Mouse (Mus musculus) CD4-positive, CD25-positive, alpha-beta regulatory T cell, adult 4 months (primary cell): Measurements from ENCODE around the gene Ush2a. TPM values are rescaled to one million over a fixed set of nuclear protein-coding genes. Genes with fewer than 3 reads are reported as not detected.

Source experiments
- ATAC-seq: one replicate; pipeline ENCODE4 v1.8.0; 2017
- polyA plus RNA-seq, 2 experiments: library from polyadenylated mRNA; unstranded; fragments of 100-300 nt; shearing (Covaris generic); gene quantifications; one replicate each; pipeline ENCODE4 v1.2.1; 2017

Ush2a gene
- polyA plus RNA-seq, 2 experiments from 2014 or later: 0.01 TPM; not detected in 1

GRCm38 (mm10) chr1:188906175-188906574 lies 644.4 kb downstream of the Ush2a start:
- ATAC-seq: no peak

- ATAC-seq: no peak
Observed at GRCm38 (mm10) chr1:188910656-188911055, 648.8 kb downstream of the Ush2a start.

GRCm38 (mm10) chr1:188919946-188920345 lies 658.1 kb downstream of the Ush2a start:
- ATAC-seq: no peak

GRCm38 (mm10) chr1:188937246-188937780 lies 675.5 kb downstream of the Ush2a start:
- ATAC-seq: no peak

- no peak for ATAC-seq
Observed at GRCm38 (mm10) chr1:188945326-188945725, 683.5 kb downstream of the Ush2a start.

GRCm38 (mm10) chr1:188946849-188947248 lies 685.0 kb downstream of the Ush2a start:
- ATAC-seq: no peak

- no peak for ATAC-seq
Observed at GRCm38 (mm10) chr1:188947794-188948193, 686.0 kb downstream of the Ush2a start.

- ATAC-seq: no peak
Observed at GRCm38 (mm10) chr1:188948276-188948675, 686.5 kb downstream of the Ush2a start.

- no peak for ATAC-seq
Observed at GRCm38 (mm10) chr1:188951091-188951490, 689.3 kb downstream of the Ush2a start.

- no peak for ATAC-seq
Observed at GRCm38 (mm10) chr1:188952501-188952900, 690.7 kb downstream of the Ush2a start.

- ATAC-seq: no peak
Observed at GRCm38 (mm10) chr1:188973078-188973477, 711.3 kb downstream of the Ush2a start.

GRCm38 (mm10) chr1:188973926-188974325 lies 712.1 kb downstream of the Ush2a start:
- no peak for ATAC-seq

GRCm38 (mm10) chr1:188980050-188980449 lies 718.2 kb downstream of the Ush2a start:
- ATAC-seq: peak; percentile 89

- peak; percentile 92 for ATAC-seq
Observed at GRCm38 (mm10) chr1:188993218-188993617, 731.4 kb downstream of the Ush2a start.

GRCm38 (mm10) chr1:188997921-188998320 lies 736.1 kb downstream of the Ush2a start:
- no peak for ATAC-seq

GRCm38 (mm10) chr1:188999981-189000380 lies 738.2 kb downstream of the Ush2a start:
- no peak for ATAC-seq

GRCm38 (mm10) chr1:189001815-189002214 lies 740.0 kb downstream of the Ush2a start:
- no peak for ATAC-seq

GRCm38 (mm10) chr1:189004774-189005173 lies 743.0 kb downstream of the Ush2a start:
- no peak for ATAC-seq

GRCm38 (mm10) chr1:189006267-189006666 lies 744.4 kb downstream of the Ush2a start:
- ATAC-seq: no peak

- no peak for ATAC-seq
Observed at GRCm38 (mm10) chr1:189006826-189007225, 745.0 kb downstream of the Ush2a start.

- ATAC-seq: peak; percentile 92
Observed at GRCm38 (mm10) chr1:189007239-189007979, 745.6 kb downstream of the Ush2a start, which contains the start of gene Kctd3. TSS of gene Kctd3 (minus strand) at chr1:189007841.

GRCm38 (mm10) chr1:189007980-189008324 lies 746.1 kb downstream of the Ush2a start:
- ATAC-seq: peak; percentile 46

GRCm38 (mm10) chr1:189010671-189011070 lies 748.8 kb downstream of the Ush2a start:
- no peak for ATAC-seq

- no peak for ATAC-seq
Observed at GRCm38 (mm10) chr1:189012846-189013586, 751.2 kb downstream of the Ush2a start.
